Mouse (Mus musculus): ENCODE data around the gene Olfr1105.

GRCm38 (mm10) chr2:87075717-87076116 lies 39.4 kb upstream of the Olfr1105 start, which contains the start of gene Olfr1107:
- no peak for TF ChIP-seq CTCF (IDR thresholded peaks at IDR 0.05; ENCODE audit: borderline replicate concordance, insufficient read depth, low read length)
- TF ChIP-seq POLR2A (IDR thresholded peaks at IDR 0.05; ENCODE audit: low read depth, low read length), result no peak

Data from embryonic fibroblast, embryonic 13.5 days (primary cell).